Mouse (Mus musculus) thymus, adult 2 months (tissue): ENCODE results near the gene Slc22a5.

ENCODE experiments used
- CTCF ChIP-seq: fragments of 200-500 bp; IDR thresholded peaks from 2 replicates; pipeline ENCODE4 v1.5.1; 2012; ENCODE audit warnings: mild to moderate bottlenecking, control low read depth, low read length, moderate library complexity, borderline replicate concordance; ENCODE audit not compliant: control insufficient read depth, poor library complexity, insufficient read depth; ENCODE audit errors: extremely low read depth
- POLR2A ChIP-seq: fragments of 200-500 bp; IDR thresholded peaks from 2 replicates; pipeline ENCODE4 v1.6.1; 2012; ENCODE audit warnings: mild to moderate bottlenecking, low read length, control low read depth, moderate library complexity; ENCODE audit not compliant: control insufficient read depth, poor library complexity, insufficient read depth; ENCODE audit errors: extremely low read depth

GRCm38 (mm10) chr11:53874706-53875105 lies 16.8 kb downstream of the Slc22a5 start:
- TF ChIP-seq POLR2A (no peak), CTCF (peak; percentile 51; the same call in 1 of the 2 replicates)
